Mouse (Mus musculus): ENCODE measurements around the gene Nlrp6. TPM values are rescaled to one million over a fixed set of nuclear protein-coding genes. Genes with fewer than 3 reads are reported as not detected.
"Not testable (repeated sequence)": the region's sequence is repeated elsewhere in the genome, so short reads cannot be mapped to it uniquely, and the experiment has no call there.

Nlrp6 gene
- total and polyA plus RNA-seq, 2 experiments from 2014 or later: 1.00 to 1.3 TPM

- 2% methylated on average over 9 of the region's 9 CpGs for WGBS
- no peak overlapping the region for H3K27ac ChIP-seq (ENCODE audit: low read depth, low read length)
- DNase-seq: peak; percentile 33
- H3K4me1 ChIP-seq (ENCODE audit: insufficient read depth): no peaks in the 10 kb centered on the region
- peak; percentile 31 for TF ChIP-seq CTCF (IDR thresholded peaks at IDR 0.05; ENCODE audit: low read depth)
- H3K9me3 ChIP-seq (ENCODE audit: low read length): no peaks in the 10 kb centered on the region
- H3K4me2 ChIP-seq (ENCODE audit: low read depth): no peak overlapping the region
- H3K9ac ChIP-seq: no peak overlapping the region
- no peaks in the 10 kb centered on the region for H3K27me3 ChIP-seq (ENCODE audit: insufficient read depth, low read length)
- no peak; the same call in 1 of the 2 replicates for ATAC-seq
- no peak overlapping the region for H3K4me3 ChIP-seq (ENCODE audit: low read depth, low read length)
- no peaks in the 10 kb centered on the region for H3K36me3 ChIP-seq (ENCODE audit: insufficient read depth)
Observed at GRCm38 (mm10) chr7:140959181-140959901, 38.6 kb downstream of the Nlrp6 start.

GRCm38 (mm10) chr7:140960026-140960425, 39.3 kb downstream of the Nlrp6 start:
- no peak overlapping the region for H3K27ac ChIP-seq (ENCODE audit: low read depth, low read length)
- H3K4me2 ChIP-seq (ENCODE audit: low read depth): no peak overlapping the region
- no peak overlapping the region for H3K4me3 ChIP-seq (ENCODE audit: low read depth, low read length)
- no peak for DNase-seq
- no peaks in the 10 kb centered on the region for H3K36me3 ChIP-seq (ENCODE audit: insufficient read depth)
- H3K27me3 ChIP-seq (ENCODE audit: insufficient read depth, low read length): no peaks in the 10 kb centered on the region
- H3K9ac ChIP-seq: no peak overlapping the region
- no peak for TF ChIP-seq CTCF (IDR thresholded peaks at IDR 0.05; ENCODE audit: low read depth)
- ATAC-seq: no peak
- H3K9me3 ChIP-seq (ENCODE audit: low read length): no peaks in the 10 kb centered on the region
- WGBS: 40% methylated on average over 5 of the region's 5 CpGs
- no peaks in the 10 kb centered on the region for H3K4me1 ChIP-seq (ENCODE audit: insufficient read depth)

- no peak for TF ChIP-seq CTCF (IDR thresholded peaks at IDR 0.05; ENCODE audit: low read depth)
- Histone ChIP-seq H3K27me3 (ENCODE audit: insufficient read depth, low read length) (no peaks in the 10 kb centered on the region), H3K4me3 (ENCODE audit: low read depth, low read length) (no peak overlapping the region), H3K4me1 (ENCODE audit: insufficient read depth) (no peaks in the 10 kb centered on the region), H3K9ac (no peak overlapping the region), H3K9me3 (ENCODE audit: low read length) (no peaks in the 10 kb centered on the region), H3K36me3 (ENCODE audit: insufficient read depth) (no peaks in the 10 kb centered on the region), H3K4me2 (ENCODE audit: low read depth) (no peak overlapping the region), H3K27ac (ENCODE audit: low read depth, low read length) (no peak overlapping the region)
- ATAC-seq: no peak
- 68% methylated on average over 2 of the region's 2 CpGs for WGBS
- no peak for DNase-seq
Observed at GRCm38 (mm10) chr7:140961416-140961815, 40.7 kb downstream of the Nlrp6 start.

GRCm38 (mm10) chr7:140962733-140963132, 42.0 kb downstream of the Nlrp6 start:
- no peak overlapping the region for H3K4me2 ChIP-seq (ENCODE audit: low read depth)
- no peak overlapping the region for H3K4me3 ChIP-seq (ENCODE audit: low read depth, low read length)
- WGBS: 29% methylated on average over 2 of the region's 2 CpGs
- no peak for TF ChIP-seq CTCF (IDR thresholded peaks at IDR 0.05; ENCODE audit: low read depth)
- H3K27me3 ChIP-seq (ENCODE audit: insufficient read depth, low read length): no peaks in the 10 kb centered on the region
- ATAC-seq (no peak), DNase-seq (no peak)
- H3K36me3 ChIP-seq (ENCODE audit: insufficient read depth): no peaks in the 10 kb centered on the region
- H3K9ac ChIP-seq: no peak overlapping the region
- no peaks in the 10 kb centered on the region for H3K9me3 ChIP-seq (ENCODE audit: low read length)
- H3K4me1 ChIP-seq (ENCODE audit: insufficient read depth): no peaks in the 10 kb centered on the region
- H3K27ac ChIP-seq (ENCODE audit: low read depth, low read length): no peak overlapping the region

GRCm38 (mm10) chr7:140966921-140967320, 46.2 kb downstream of the Nlrp6 start, which contains the start of gene Ifitm1:
Gene Ifitm1, plus strand, starts transcription at chr7:140967221.
- H3K4me3 ChIP-seq (ENCODE audit: low read depth, low read length): no peak within 1 kb of the TSS
- WGBS: 80% methylated on average over 4 of the region's 4 CpGs
- no peak within 1 kb of the TSS for H3K4me2 ChIP-seq (ENCODE audit: low read depth)
- ATAC-seq (no peak), DNase-seq (no peak)
- H3K27me3 ChIP-seq (ENCODE audit: insufficient read depth, low read length): no peaks in the 10 kb centered on the region
- H3K4me1 ChIP-seq (ENCODE audit: insufficient read depth): no peaks in the 10 kb centered on the region
- no peak within 1 kb of the TSS for H3K27ac ChIP-seq (ENCODE audit: low read depth, low read length)
- no peaks in the 10 kb centered on the region for H3K36me3 ChIP-seq (ENCODE audit: insufficient read depth)
- H3K9me3 ChIP-seq (ENCODE audit: low read length): no peaks in the 10 kb centered on the region
- no peak for TF ChIP-seq CTCF (IDR thresholded peaks at IDR 0.05; ENCODE audit: low read depth)
- no peak within 1 kb of the TSS for H3K9ac ChIP-seq

- H3K27me3 ChIP-seq (ENCODE audit: insufficient read depth, low read length): no peaks in the 10 kb centered on the region
- DNase-seq: no peak
- no peaks in the 10 kb centered on the region for H3K36me3 ChIP-seq (ENCODE audit: insufficient read depth)
- WGBS: 9% methylated on average over 14 of the region's 14 CpGs
- H3K4me2 ChIP-seq (ENCODE audit: low read depth): no peak overlapping the region
- no peak overlapping the region for H3K4me3 ChIP-seq (ENCODE audit: low read depth, low read length)
- no peak overlapping the region for H3K27ac ChIP-seq (ENCODE audit: low read depth, low read length)
- no peak overlapping the region for H3K9ac ChIP-seq
- no peak for ATAC-seq
- no peaks in the 10 kb centered on the region for H3K4me1 ChIP-seq (ENCODE audit: insufficient read depth)
- TF ChIP-seq CTCF (IDR thresholded peaks at IDR 0.05; ENCODE audit: low read depth): no peak
- H3K9me3 ChIP-seq (ENCODE audit: low read length): no peaks in the 10 kb centered on the region
Observed at GRCm38 (mm10) chr7:140967862-140968591, 47.3 kb downstream of the Nlrp6 start.

- H3K9me3 ChIP-seq (ENCODE audit: low read length); H3K27me3 ChIP-seq (ENCODE audit: insufficient read depth, low read length); H3K4me1 ChIP-seq (ENCODE audit: insufficient read depth); ATAC-seq; H3K36me3 ChIP-seq (ENCODE audit: insufficient read depth); H3K9ac ChIP-seq; H3K4me3 ChIP-seq (ENCODE audit: low read depth, low read length); DNase-seq; H3K4me2 ChIP-seq (ENCODE audit: low read depth); H3K27ac ChIP-seq (ENCODE audit: low read depth, low read length): not testable (repeated sequence)
- WGBS: 22% methylated on average over 3 of the region's 3 CpGs
Observed at GRCm38 (mm10) chr7:140968710-140969109, 48.0 kb downstream of the Nlrp6 start.

Measured in forebrain, postnatal 0 days (tissue).